Mouse (Mus musculus) CH12.LX (cell line): ENCODE results near the gene Imp4. TPM values are rescaled to one million over a fixed set of nuclear protein-coding genes. Genes with fewer than 3 reads are reported as not detected.

Experiments
- DNase-seq: peaks from one replicate; pipeline ENCODE4 v3.0.0-alpha.2; 2013; ENCODE audit errors: extremely low read depth
- H3K27ac ChIP-seq: 2 replicates; pipeline ENCODE4 v1.5.1; 2012; ENCODE audit warnings: low read depth, mild to moderate bottlenecking, control low read depth, moderate library complexity; ENCODE audit not compliant: insufficient read depth
- H3K27me3 ChIP-seq: replicated peaks from 2 replicates; pipeline ENCODE3; 2012; ENCODE audit warnings: inconsistent platforms
- H3K36me3 ChIP-seq, 2 experiments: replicated peaks in 1 of 2; 2 replicates each; pipeline versions ENCODE3 to v1.6.1; 2012; ENCODE audit warnings: inconsistent platforms in 1 of 2, low read length in 1 of 2, mild to moderate bottlenecking in 1 of 2, mixed read lengths in 1 of 2, moderate library complexity in 1 of 2; ENCODE audit not compliant: control insufficient read depth in 1 of 2, insufficient read depth in 1 of 2
- H3K4me1 ChIP-seq, 2 experiments: 2 replicates each; pipeline ENCODE4 v1.6.1; 2012; ENCODE audit warnings: inconsistent platforms in 1 of 2, moderate library complexity in 1 of 2; ENCODE audit not compliant: insufficient read depth in 2 of 2, control insufficient read depth in 1 of 2
- H3K4me2 ChIP-seq: 2 replicates; pipeline ENCODE4 v1.6.1; 2012; ENCODE audit warnings: low read depth, mild to moderate bottlenecking, control low read depth; ENCODE audit not compliant: poor library complexity, insufficient read depth, severe bottlenecking
- H3K4me3 ChIP-seq, 3 experiments: fragments of 150-350 bp in 1 of 3; sonication (generic) in 1 of 3; replicated peaks in 1 of 3; 2 replicates each; pipeline versions ENCODE3 to v1.5.1; 2011 to 2012; ENCODE audit warnings: low read depth in 2 of 3, low read length in 2 of 3, mild to moderate bottlenecking in 2 of 3, moderate library complexity in 2 of 3, control low read depth in 1 of 3, improper control_type of control experiment in 1 of 3, inconsistent platforms in 1 of 3, mixed read lengths in 1 of 3; ENCODE audit not compliant: poor library complexity in 1 of 3
- H3K79me2 ChIP-seq: replicated peaks from 2 replicates; pipeline ENCODE4 v1.6.1; 2012; ENCODE audit warnings: mild to moderate bottlenecking, moderate library complexity; ENCODE audit not compliant: control insufficient read depth, poor library complexity, insufficient read depth, severe bottlenecking; ENCODE audit errors: extremely low read depth
- H3K9ac ChIP-seq: 2 replicates; pipeline ENCODE4 v1.6.1; 2012; ENCODE audit warnings: low read depth, mild to moderate bottlenecking, control low read depth, moderate library complexity; ENCODE audit not compliant: insufficient read depth
- H3K9me3 ChIP-seq: replicated peaks from 2 replicates; pipeline ENCODE3; 2012; ENCODE audit warnings: low read length, inconsistent platforms, mixed read lengths
- CHD1 ChIP-seq: IDR thresholded peaks from 2 replicates; pipeline ENCODE4 v1.6.1; 2012; ENCODE audit warnings: low read depth, low read length, improper control_type of control experiment, inconsistent platforms
- CHD2 ChIP-seq: IDR thresholded peaks from 2 replicates; pipeline ENCODE4 v1.6.1; 2011; ENCODE audit warnings: low read length, improper control_type of control experiment
- CTCF ChIP-seq, 2 experiments: IDR thresholded peaks in 1 of 2; conservative IDR thresholded peaks in 1 of 2; 2 replicates each; pipeline ENCODE4 v1.5.1; 2011 to 2012; ENCODE audit warnings: low read depth in 2 of 2, low read length in 2 of 2, improper control_type of control experiment in 1 of 2, inconsistent platforms in 1 of 2, mild to moderate bottlenecking in 1 of 2, moderate library complexity in 1 of 2
- EP300 ChIP-seq: IDR thresholded peaks from 2 replicates; pipeline ENCODE4 v1.6.1; 2011; ENCODE audit warnings: low read length, improper control_type of control experiment
- ETS1 ChIP-seq: conservative IDR thresholded peaks from 2 replicates; pipeline ENCODE4 v1.6.1; 2012; ENCODE audit warnings: low read depth, mild to moderate bottlenecking, inconsistent platforms, low read length, improper control_type of control experiment, moderate library complexity
- HCFC1 ChIP-seq: IDR thresholded peaks from 2 replicates; pipeline ENCODE4 v1.6.1; 2012; ENCODE audit warnings: low read depth, mild to moderate bottlenecking, inconsistent platforms, low read length, improper control_type of control experiment
- JUN ChIP-seq: IDR thresholded peaks from 2 replicates; pipeline ENCODE4 v1.6.1; 2011; ENCODE audit warnings: low read depth, mild to moderate bottlenecking, low read length, improper control_type of control experiment, moderate library complexity; ENCODE audit not compliant: insufficient read depth
- JUND ChIP-seq: conservative IDR thresholded peaks from 2 replicates; pipeline ENCODE4 v1.6.1; 2011; ENCODE audit warnings: low read depth, low read length, improper control_type of control experiment
- KAT2A ChIP-seq: IDR thresholded peaks from 2 replicates; pipeline ENCODE4 v1.6.1; 2012; ENCODE audit warnings: low read length, improper control_type of control experiment, inconsistent platforms; ENCODE audit not compliant: insufficient replicate concordance
- MAFK ChIP-seq: IDR thresholded peaks from 2 replicates; pipeline ENCODE4 v1.6.1; 2011; ENCODE audit warnings: low read length, improper control_type of control experiment; ENCODE audit not compliant: insufficient replicate concordance
- MAX ChIP-seq: IDR thresholded peaks from 2 replicates; pipeline ENCODE4 v1.6.1; 2011; ENCODE audit warnings: low read length, improper control_type of control experiment
- MXI1 ChIP-seq: IDR thresholded peaks from 2 replicates; pipeline ENCODE4 v1.6.1; 2011; ENCODE audit warnings: mild to moderate bottlenecking, low read depth, low read length, improper control_type of control experiment
- MYC ChIP-seq: IDR thresholded peaks from 2 replicates; pipeline ENCODE4 v1.6.1; 2011; ENCODE audit warnings: low read depth, mild to moderate bottlenecking, improper control_type of control experiment, low read length
- NELFE ChIP-seq: IDR thresholded peaks from 2 replicates; pipeline ENCODE4 v1.6.1; 2011; ENCODE audit warnings: low read depth, low read length, improper control_type of control experiment
- PAX5 ChIP-seq: IDR thresholded peaks from 2 replicates; pipeline ENCODE4 v1.6.1; 2012; ENCODE audit warnings: low read length, inconsistent platforms, mixed read lengths
- POLR2A ChIP-seq: IDR thresholded peaks from 2 replicates; pipeline ENCODE4 v1.6.1; 2011; ENCODE audit warnings: low read depth, mild to moderate bottlenecking, improper control_type of control experiment, low read length
- POLR2AphosphoS2 ChIP-seq: IDR thresholded peaks from 2 replicates; pipeline ENCODE4 v1.6.1; 2011; ENCODE audit warnings: low read depth, low read length, improper control_type of control experiment
- RAD21 ChIP-seq: IDR thresholded peaks from 2 replicates; pipeline ENCODE4 v1.6.1; 2011; ENCODE audit warnings: low read depth, mild to moderate bottlenecking, low read length, improper control_type of control experiment, moderate library complexity
- RCOR1 ChIP-seq: conservative IDR thresholded peaks from 2 replicates; pipeline ENCODE4 v1.6.1; 2012; ENCODE audit warnings: low read depth, mild to moderate bottlenecking, inconsistent platforms, low read length, improper control_type of control experiment
- SMC3 ChIP-seq: IDR thresholded peaks from 2 replicates; pipeline ENCODE4 v1.6.1; 2011; ENCODE audit warnings: low read depth, low read length, improper control_type of control experiment
- UBTF ChIP-seq: IDR thresholded peaks from 2 replicates; pipeline ENCODE4 v1.6.1; 2012; ENCODE audit warnings: low read depth, mild to moderate bottlenecking, inconsistent platforms, low read length, improper control_type of control experiment, moderate library complexity
- USF1 ChIP-seq: IDR thresholded peaks from 2 replicates; pipeline ENCODE4 v1.6.1; 2014; ENCODE audit warnings: low read depth, mild to moderate bottlenecking, inconsistent platforms, low read length, improper control_type of control experiment
- USF2 ChIP-seq: conservative IDR thresholded peaks from 2 replicates; pipeline ENCODE4 v1.6.1; 2011; ENCODE audit warnings: low read depth, low read length, improper control_type of control experiment
- ZC3H11A ChIP-seq: IDR thresholded peaks from 2 replicates; pipeline ENCODE4 v1.6.1; 2012; ENCODE audit warnings: low read depth, mild to moderate bottlenecking, inconsistent platforms, low read length, improper control_type of control experiment
- ZNF384 ChIP-seq: IDR thresholded peaks from 2 replicates; pipeline ENCODE4 v1.6.1; 2012; ENCODE audit warnings: low read depth, low read length, improper control_type of control experiment, inconsistent platforms
- dilution Hi-C: fragments of 300-500 bp; cut with MboI; formaldehyde crosslinking; loops from 2 replicates; pipeline ENCODE4 v1.14.3; 2020; ENCODE audit warnings: low sequenced_read_pairs; ENCODE audit not compliant: extremely low pct_unique_long_range_greater_than_20kb, extremely low pct_ligation_motif_present
- in situ Hi-C: fragments of 300-500 bp; cut with MboI; formaldehyde crosslinking; loops from 3 replicates; pipeline ENCODE4 v1.14.3; 2019; ENCODE audit warnings: low sequenced_read_pairs, low pct_ligation_motif_present, low pct_unique_long_range_greater_than_20kb, mixed read lengths
- polyA plus RNA-seq: library from polyadenylated mRNA; unstranded; fragments of >175 nt; gene quantifications from 2 replicates; pipeline ENCODE4 v1.2.1, GENCODE M21; 2012; ENCODE audit warnings: low read depth; ENCODE audit not compliant: insufficient read length
- total RNA-seq, 2 experiments: library from RNA; depleted of rRNA; stranded (reverse); fragments of 300-350 nt in 1 of 2; fragments of >200 nt in 1 of 2; gene quantifications; 2 replicates each; pipeline ENCODE4 v1.2.3; 2012 to 2014

Imp4 gene
- total and polyA plus RNA-seq, 3 experiments = 91.0 to 199 (median 107) TPM

GRCm38 (mm10) chr1:34396321-34396720 lies 43.3 kb upstream of the Imp4 start:
- Histone ChIP-seq H3K4me3 (no peak overlapping the region), H3K4me1 (no peaks in the 10 kb centered on the region), H3K9me3 (no peaks in the 10 kb centered on the region), H3K36me3 (no peaks in the 10 kb centered on the region), H3K4me2 (no peak overlapping the region), H3K27me3 (no peaks in the 10 kb centered on the region), H3K79me2 (no peaks in the 10 kb centered on the region), H3K27ac (no peak overlapping the region), H3K9ac (no peak overlapping the region)
- no peak for DNase-seq
- in situ Hi-C loops (no loop called here), dilution Hi-C loops (no loop called here)
- TF ChIP-seq ZC3H11A (no peak), UBTF (no peak), PAX5 (no peak), MAFK (no peak), NELFE (no peak), POLR2A (no peak), JUND (no peak), CTCF (conservative IDR thresholded peaks at IDR 0.05 in 1 of 2, IDR thresholded peaks at IDR 0.05 in 1 of 2; ENCODE audit: low read depth in 2 of 2, low read length in 2 of 2) (no peak), ETS1 (no peak), ZNF384 (no peak), HCFC1 (no peak), MAX (no peak), EP300 (no peak)

GRCm38 (mm10) chr1:34399182-34399953 lies 40.3 kb upstream of the Imp4 start:
- TF ChIP-seq ETS1 = no peak
- TF ChIP-seq SMC3 = no peak
- no peak for TF ChIP-seq USF1
- no peak for TF ChIP-seq POLR2A
- TF ChIP-seq KAT2A = no peak
- no peak for TF ChIP-seq CHD2
- TF ChIP-seq MYC = no peak
- TF ChIP-seq MAX = no peak
- TF ChIP-seq EP300 = no peak
- no peak for TF ChIP-seq RAD21
- no peak for TF ChIP-seq NELFE
- no peak for TF ChIP-seq RCOR1
- no peak for TF ChIP-seq USF2
- no peak for TF ChIP-seq MXI1
- TF ChIP-seq JUND = no peak
- TF ChIP-seq JUN = no peak
- TF ChIP-seq ZC3H11A = no peak
- TF ChIP-seq CHD1 = no peak
- no peak for TF ChIP-seq ZNF384
- TF ChIP-seq POLR2AphosphoS2 = no peak
- Histone ChIP-seq H3K9ac (no peak overlapping the region), H3K4me3 (no peak overlapping the region), H3K9me3 (no peaks in the 10 kb centered on the region), H3K27me3 (no peaks in the 10 kb centered on the region), H3K79me2 (no peaks in the 10 kb centered on the region), H3K36me3 (no peaks in the 10 kb centered on the region), H3K4me1 (no peaks in the 10 kb centered on the region), H3K27ac (no peak overlapping the region), H3K4me2 (no peak overlapping the region)
- in situ Hi-C loops (no loop called here), dilution Hi-C loops (no loop called here)
- DNase-seq = no peak
